Mouse (Mus musculus): ENCODE results near the gene Eya2. TPM values are rescaled to one million over a fixed set of nuclear protein-coding genes. Genes with fewer than 3 reads are reported as not detected.
A peak's percentile ranks its signal among the peaks of the same experiment; 100 is the strongest.

The Eya2 gene
- total and polyA plus RNA-seq, 2 experiments from 2014 or later = 10.0 to 20.1 TPM

DNA sequence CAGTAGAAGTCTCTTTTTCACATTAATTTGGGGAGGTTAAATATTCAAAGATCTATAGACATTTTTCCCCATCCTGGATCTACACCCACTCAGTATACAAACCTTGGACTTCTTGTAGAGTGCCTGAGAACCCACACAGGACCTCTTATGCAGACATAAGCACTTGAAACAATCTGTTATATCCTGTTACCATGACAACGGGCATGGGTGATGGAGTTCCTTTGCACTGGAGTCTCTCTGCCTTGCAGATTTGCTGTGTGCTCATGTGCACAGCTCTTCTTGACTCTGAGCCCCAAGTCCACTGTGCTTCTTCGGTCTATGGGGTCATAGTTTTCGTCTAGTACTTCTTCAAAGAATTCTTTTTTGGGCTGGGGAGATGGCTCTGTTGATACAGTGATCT lies 96.2 kb downstream of the Eya2 start:
- Histone ChIP-seq H3K27ac (no peak overlapping the region), H3K9ac (replicated peaks; ENCODE audit: low read length) (no peak overlapping the region), H3K4me2 (ENCODE audit: low read depth, low read length) (no peak overlapping the region), H3K4me3 (ENCODE audit: low read length) (no peak overlapping the region), H3K27me3 (ENCODE audit: insufficient read depth, low read length) (no peaks in the 10 kb centered on the region), H3K4me1 (ENCODE audit: insufficient read depth, low read length) (no peaks in the 10 kb centered on the region), H3K9me3 (ENCODE audit: low read length) (no peaks in the 10 kb centered on the region), H3K36me3 (ENCODE audit: insufficient read depth, low read length) (no peaks in the 10 kb centered on the region)
- 85% methylated on average over 3 of the region's 3 CpGs for WGBS
- TF ChIP-seq CTCF (IDR thresholded peaks at IDR 0.05; ENCODE audit: low read depth) = no peak
- ATAC-seq = no peak
- peak; percentile 54 for DNase-seq (ENCODE audit: low spot score)

GRCm38 (mm10) chr2:165692944-165693660 lies 98.3 kb downstream of the Eya2 start:
- no peaks in the 10 kb centered on the region for H3K4me1 ChIP-seq (ENCODE audit: insufficient read depth, low read length)
- H3K36me3 ChIP-seq (ENCODE audit: insufficient read depth, low read length) = no peaks in the 10 kb centered on the region
- H3K4me2 ChIP-seq (ENCODE audit: low read depth, low read length) = no peak overlapping the region
- DNase-seq (ENCODE audit: low spot score) (peak; percentile 37), ATAC-seq (peak; percentile 62)
- no peak overlapping the region for H3K4me3 ChIP-seq (ENCODE audit: low read length)
- no peak overlapping the region for H3K9ac ChIP-seq (replicated peaks; ENCODE audit: low read length)
- no peaks in the 10 kb centered on the region for H3K27me3 ChIP-seq (ENCODE audit: insufficient read depth, low read length)
- peak; percentile 52 for TF ChIP-seq CTCF (IDR thresholded peaks at IDR 0.05; ENCODE audit: low read depth)
- H3K27ac ChIP-seq = no peak overlapping the region
- WGBS = 54% methylated on average over 4 of the region's 4 CpGs
- H3K9me3 ChIP-seq (ENCODE audit: low read length) = no peaks in the 10 kb centered on the region

DNA sequence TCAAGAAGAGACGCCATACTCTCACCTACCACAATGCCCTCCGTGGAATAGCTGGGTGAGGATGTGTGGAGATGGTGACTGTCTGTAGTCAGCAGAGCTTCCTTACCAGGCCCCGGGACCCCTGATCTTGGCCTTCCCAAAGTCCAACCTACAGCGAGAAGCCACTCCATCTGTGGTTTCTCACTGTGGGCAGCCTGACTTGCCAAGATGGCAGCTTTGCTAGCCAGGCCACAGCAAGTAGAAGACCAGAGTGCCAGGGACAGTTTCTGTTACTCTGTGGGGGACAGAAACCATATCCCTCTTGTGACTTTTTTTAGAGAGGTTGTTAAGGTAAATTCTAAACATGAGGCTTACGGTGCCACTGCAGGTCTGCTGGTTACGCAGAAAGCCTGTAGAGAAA lies 99.9 kb downstream of the Eya2 start:
- no peaks in the 10 kb centered on the region for H3K4me1 ChIP-seq (ENCODE audit: insufficient read depth, low read length)
- TF ChIP-seq CTCF (IDR thresholded peaks at IDR 0.05; ENCODE audit: low read depth) = no peak
- H3K36me3 ChIP-seq (ENCODE audit: insufficient read depth, low read length) = no peaks in the 10 kb centered on the region
- no peak overlapping the region for H3K27ac ChIP-seq
- H3K9me3 ChIP-seq (ENCODE audit: low read length) = no peaks in the 10 kb centered on the region
- no peak for DNase-seq (ENCODE audit: low spot score)
- no peak overlapping the region for H3K4me2 ChIP-seq (ENCODE audit: low read depth, low read length)
- H3K27me3 ChIP-seq (ENCODE audit: insufficient read depth, low read length) = no peaks in the 10 kb centered on the region
- no peak overlapping the region for H3K9ac ChIP-seq (replicated peaks; ENCODE audit: low read length)
- ATAC-seq = no peak
- 96% methylated on average over 6 of the region's 6 CpGs for WGBS
- H3K4me3 ChIP-seq (ENCODE audit: low read length) = no peak overlapping the region

GRCm38 (mm10) chr2:165700252-165700908 lies 105.5 kb downstream of the Eya2 start:
- DNase-seq (ENCODE audit: low spot score) = peak; percentile 36
- ATAC-seq = no peak
- WGBS = 15% methylated on average over 19 of the region's 19 CpGs
- Histone ChIP-seq H3K9me3 (ENCODE audit: low read length) (no peaks in the 10 kb centered on the region), H3K36me3 (ENCODE audit: insufficient read depth, low read length) (no peaks in the 10 kb centered on the region), H3K9ac (replicated peaks; ENCODE audit: low read length) (no peak overlapping the region), H3K4me1 (ENCODE audit: insufficient read depth, low read length) (no peaks in the 10 kb centered on the region), H3K4me3 (ENCODE audit: low read length) (no peak overlapping the region), H3K4me2 (ENCODE audit: low read depth, low read length) (no peak overlapping the region), H3K27me3 (ENCODE audit: insufficient read depth, low read length) (no peaks in the 10 kb centered on the region), H3K27ac (no peak overlapping the region)
- TF ChIP-seq CTCF (IDR thresholded peaks at IDR 0.05; ENCODE audit: low read depth) = no peak

DNA sequence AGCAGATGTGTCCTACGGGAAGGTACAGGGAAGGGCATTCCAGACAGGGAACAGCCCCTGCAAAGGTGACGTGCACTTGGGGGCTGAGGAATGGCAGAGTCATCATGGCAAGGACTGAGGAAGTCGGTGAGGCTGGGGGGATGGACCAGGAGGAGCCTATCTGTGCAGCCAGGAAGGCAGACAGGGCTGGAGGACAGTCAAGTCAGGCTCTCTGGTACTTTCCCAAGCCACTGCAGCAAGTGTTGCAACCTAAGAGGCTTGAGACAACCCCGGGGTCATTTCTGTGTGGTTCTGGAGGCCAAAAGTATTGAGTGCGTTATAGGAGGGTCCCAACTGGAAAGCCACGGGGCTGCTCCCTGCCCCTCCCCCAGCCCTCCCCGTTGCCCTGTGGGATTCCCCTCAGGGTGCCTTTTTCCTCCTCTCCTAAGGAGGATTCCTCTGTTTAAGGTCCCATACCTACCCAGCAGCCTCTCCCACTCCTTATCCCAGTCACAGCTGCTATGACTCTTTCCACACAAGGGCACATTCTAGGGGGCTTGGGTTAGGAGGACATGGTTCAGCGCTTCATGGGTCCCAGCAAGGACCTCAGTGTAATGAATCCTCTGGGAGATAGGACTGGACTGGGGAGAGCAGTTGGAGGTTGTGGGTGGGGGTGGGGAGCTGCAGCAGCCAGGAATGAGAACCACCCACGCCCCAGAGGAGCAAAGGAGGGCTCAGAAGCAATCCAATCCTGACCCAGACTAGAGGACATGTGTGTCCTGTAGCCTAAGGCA lies 108.4 kb downstream of the Eya2 start:
- 56% methylated on average over 9 of the region's 9 CpGs for WGBS
- Histone ChIP-seq H3K27me3 (ENCODE audit: insufficient read depth, low read length) (no peaks in the 10 kb centered on the region), H3K4me2 (ENCODE audit: low read depth, low read length) (no peak overlapping the region), H3K9me3 (ENCODE audit: low read length) (no peaks in the 10 kb centered on the region), H3K4me1 (ENCODE audit: insufficient read depth, low read length) (no peaks in the 10 kb centered on the region), H3K9ac (replicated peaks; ENCODE audit: low read length) (no peak overlapping the region), H3K4me3 (ENCODE audit: low read length) (no peak overlapping the region), H3K36me3 (ENCODE audit: insufficient read depth, low read length) (no peaks in the 10 kb centered on the region), H3K27ac (no peak overlapping the region)
- TF ChIP-seq CTCF (IDR thresholded peaks at IDR 0.05; ENCODE audit: low read depth) = no peak
- ATAC-seq (no peak), DNase-seq (ENCODE audit: low spot score) (no peak)

DNA sequence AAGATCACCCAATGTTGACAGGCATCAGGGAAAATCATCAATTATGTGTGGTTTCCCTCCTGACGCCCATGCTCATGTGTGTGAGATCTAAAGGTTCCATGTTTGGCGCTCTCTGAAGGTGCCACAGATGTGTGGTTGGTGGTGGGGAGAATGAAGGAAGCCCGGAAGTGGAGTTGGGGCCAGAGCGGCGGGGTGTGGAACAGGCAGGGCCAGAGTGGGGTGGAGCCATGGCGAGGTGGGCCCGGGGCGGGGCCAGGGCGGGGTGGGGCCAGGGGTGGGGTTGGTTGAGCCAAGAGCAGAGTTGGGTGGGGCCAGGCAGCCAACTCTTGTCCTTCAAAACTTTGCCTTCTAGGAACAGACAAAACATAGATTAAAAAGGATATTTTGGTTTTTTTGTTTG lies 113.4 kb downstream of the Eya2 start:
- WGBS = 74% methylated on average over 9 of the region's 9 CpGs
- H3K36me3 ChIP-seq (ENCODE audit: insufficient read depth, low read length) = no peaks in the 10 kb centered on the region

More for the DNA sequence above, 113.4 kb downstream of the Eya2 start:
- no peaks in the 10 kb centered on the region for H3K27me3 ChIP-seq (ENCODE audit: insufficient read depth, low read length)
- no peak overlapping the region for H3K27ac ChIP-seq
- H3K4me2 ChIP-seq (ENCODE audit: low read depth, low read length) = no peak overlapping the region
- ATAC-seq = no peak
- H3K4me1 ChIP-seq (ENCODE audit: insufficient read depth, low read length) = no peaks in the 10 kb centered on the region
- no peak for DNase-seq (ENCODE audit: low spot score)
- H3K9me3 ChIP-seq (ENCODE audit: low read length) = no peaks in the 10 kb centered on the region
- H3K4me3 ChIP-seq (ENCODE audit: low read length) = no peak overlapping the region
- TF ChIP-seq CTCF (IDR thresholded peaks at IDR 0.05; ENCODE audit: low read depth) = no peak
- H3K9ac ChIP-seq (replicated peaks; ENCODE audit: low read length) = no peak overlapping the region
